Comparison of ENCODE assay signal across 18 mouse cellular contexts in the genomic region with DNA sequence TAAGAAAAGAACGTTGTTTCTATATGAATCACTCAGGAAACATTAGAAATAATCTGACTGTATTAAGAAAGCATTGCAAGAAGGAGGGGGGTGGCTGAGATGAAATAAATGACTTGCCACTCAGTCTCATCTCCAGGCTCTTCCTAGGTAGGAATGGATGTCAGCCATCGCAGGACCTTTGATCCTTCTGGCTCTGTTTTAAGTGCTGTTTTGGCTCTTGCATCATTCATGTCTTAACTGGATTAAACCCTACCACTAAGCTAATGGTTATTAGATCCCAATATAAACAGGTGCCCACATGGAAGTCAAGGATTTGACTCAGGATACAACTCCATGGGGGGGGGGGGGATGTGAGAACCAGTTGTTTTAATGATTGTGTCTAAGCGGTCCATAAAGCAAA. TPM values are rescaled to one million over a fixed set of nuclear protein-coding genes. Genes with fewer than 3 reads are reported as not detected.
"Had no signal": no experiment of that assay in that cellular context is flagged by ENCODE, and none has a peak within 500 bp of the region (broad histone marks: within the 10 kb centered on the region; RNA-seq: fewer than 3 reads in every experiment).

No protein-coding gene starts in this region.

- DNase-seq: right cerebral cortex, adult 18-20 months; right cerebral cortex, postnatal 25 days; right cerebral cortex, postnatal 4 days; spleen, adult 18-20 months; thymus, adult 18-20 months; thymus, postnatal 14 days; thymus, postnatal 36 days had no signal

- H3K27ac ChIP-seq: midbrain, embryonic 10.5 days; midbrain, embryonic 12.5 days; neural tube, embryonic 13.5 days; neural tube, embryonic 15.5 days had no signal

- H3K4me2 ChIP-seq: lung, embryonic 14.5 days; midbrain, embryonic 12.5 days; neural tube, embryonic 13.5 days; neural tube, embryonic 15.5 days had no signal

- H3K27me3 ChIP-seq: midbrain, embryonic 12.5 days; neural tube, embryonic 15.5 days had no signal

- H3K9ac ChIP-seq: lung, embryonic 14.5 days; midbrain, embryonic 12.5 days; neural tube, embryonic 13.5 days; neural tube, embryonic 15.5 days had no signal

- H3K4me3 ChIP-seq: midbrain, embryonic 10.5 days; midbrain, embryonic 12.5 days; myocyte; neural tube, embryonic 13.5 days; neural tube, embryonic 15.5 days had no signal

- H3K9me3 ChIP-seq: midbrain, embryonic 10.5 days; midbrain, embryonic 12.5 days; neural tube, embryonic 13.5 days; neural tube, embryonic 15.5 days had no signal

- H3K36me3 ChIP-seq: midbrain, embryonic 10.5 days; midbrain, embryonic 12.5 days; neural tube, embryonic 13.5 days; neural tube, embryonic 15.5 days had no signal

- ATAC-seq: midbrain, embryonic 16.5 days had no signal

RNA-seq across cellular contexts. Expression of a gene that starts 2.0 kb away (rescaled TPM):
- total RNA-seq: megakaryocyte-erythroid progenitor cell, adult 5-6 weeks had no signal

RNA-seq across cellular contexts. Expression of a gene that starts 51.3 kb away (rescaled TPM):
- total RNA-seq: megakaryocyte, adult 5-6 weeks; megakaryocyte-erythroid progenitor cell, adult 5-6 weeks had no signal
- polyA plus RNA-seq: midbrain, embryonic 10.5 days; midbrain, embryonic 12.5 days; myocyte; neural tube, embryonic 11.5 days; neural tube, embryonic 13.5 days; small intestine, adult 2 months had no signal
